Mouse (Mus musculus) embryonic fibroblast, embryonic 13.5 days (primary cell): ENCODE results near the gene Adgrf1. TPM values are rescaled to one million over a fixed set of nuclear protein-coding genes. Genes with fewer than 3 reads are reported as not detected.
A peak's percentile ranks its signal among the peaks of the same experiment; 100 is the strongest.
"Not testable (repeated sequence)": the region's sequence is repeated elsewhere in the genome, so short reads cannot be mapped to it uniquely, and the experiment has no call there.

ENCODE experiments used
- H3K27ac ChIP-seq: 2 replicates; pipeline ENCODE4 v1.5.1; 2012; ENCODE audit warnings: low read length, control low read depth, inconsistent platforms; ENCODE audit not compliant: insufficient read depth
- H3K4me1 ChIP-seq: 2 replicates; pipeline ENCODE4 v1.6.1; 2011; ENCODE audit warnings: low read length; ENCODE audit not compliant: control insufficient read depth, insufficient read depth
- H3K4me3 ChIP-seq: 2 replicates; pipeline ENCODE4 v1.5.1; 2011; ENCODE audit warnings: mild to moderate bottlenecking, control low read depth, low read length; ENCODE audit not compliant: insufficient read depth
- CTCF ChIP-seq: IDR thresholded peaks from 2 replicates; pipeline ENCODE4 v1.5.1; 2011; ENCODE audit warnings: mild to moderate bottlenecking, control low read depth, low read length, moderate library complexity, borderline replicate concordance; ENCODE audit not compliant: insufficient read depth
- POLR2A ChIP-seq: IDR thresholded peaks from 2 replicates; pipeline ENCODE4 v1.6.1; 2011; ENCODE audit warnings: low read depth, mild to moderate bottlenecking, control low read depth, low read length, moderate library complexity
- polyA plus RNA-seq: library from polyadenylated mRNA; stranded (reverse); fragments of >200 nt; gene quantifications from 2 replicates; pipeline ENCODE4 v1.2.4, GENCODE M21; 2011; ENCODE audit warnings: low read depth; ENCODE audit not compliant: missing spikeins, insufficient read length

Adgrf1 gene
- polyA plus RNA-seq, 1 experiment, result not detected

DNA sequence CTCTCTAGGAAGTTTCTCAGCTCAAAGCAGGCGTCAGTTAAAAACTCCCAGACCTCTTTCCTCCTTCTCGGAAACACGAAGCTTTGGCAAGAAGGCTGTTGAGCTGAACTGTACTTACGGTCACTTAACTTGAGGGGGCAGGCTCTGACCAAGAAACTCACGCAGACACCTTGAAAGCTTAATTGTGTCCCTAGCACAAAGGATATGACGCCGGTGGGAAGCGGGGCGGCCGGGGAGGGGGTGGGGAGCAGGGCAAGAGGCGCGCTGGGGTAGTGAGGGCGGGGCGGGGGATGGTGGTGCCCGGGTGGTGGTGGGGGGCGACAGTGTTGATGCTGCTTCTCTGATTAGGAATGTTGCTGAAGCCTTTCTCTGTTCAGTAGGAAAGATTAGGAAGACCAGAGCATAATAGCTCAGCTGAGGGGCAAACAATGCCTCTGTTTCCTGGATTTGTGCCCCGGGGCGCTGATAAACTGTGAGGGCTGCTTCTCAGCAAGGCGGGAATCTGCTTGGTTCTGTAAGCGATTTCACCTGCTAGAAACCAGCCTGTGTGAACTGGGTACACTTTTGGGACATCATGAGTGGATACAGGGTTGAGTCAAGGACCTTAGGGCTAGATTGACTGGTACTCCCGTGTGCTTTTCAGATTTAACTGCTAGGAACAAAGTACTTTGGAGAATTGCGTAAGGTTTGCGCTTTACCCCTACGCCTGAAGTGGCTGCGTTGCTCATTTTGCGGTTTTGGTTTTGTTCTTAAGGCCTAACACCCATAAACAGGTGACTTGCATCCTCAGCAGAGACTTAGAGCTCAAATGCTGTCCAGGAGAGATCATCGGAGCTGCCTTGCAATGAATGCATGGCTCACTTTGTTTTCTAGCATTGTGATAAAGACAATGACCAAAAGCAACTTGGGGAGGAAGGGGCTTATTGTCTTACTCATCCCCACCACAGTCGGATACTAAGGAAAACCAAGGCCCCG lies 56.9 kb downstream of the Adgrf1 start:
- no peak overlapping the region for H3K4me3 ChIP-seq
- TF ChIP-seq POLR2A, result no peak
- TF ChIP-seq CTCF, result 0 out of 2 replicates have a peak, but pooled peaks have one; percentile 10
- no peaks in the 10 kb centered on the region for H3K4me1 ChIP-seq
- no peak overlapping the region for H3K27ac ChIP-seq

DNA sequence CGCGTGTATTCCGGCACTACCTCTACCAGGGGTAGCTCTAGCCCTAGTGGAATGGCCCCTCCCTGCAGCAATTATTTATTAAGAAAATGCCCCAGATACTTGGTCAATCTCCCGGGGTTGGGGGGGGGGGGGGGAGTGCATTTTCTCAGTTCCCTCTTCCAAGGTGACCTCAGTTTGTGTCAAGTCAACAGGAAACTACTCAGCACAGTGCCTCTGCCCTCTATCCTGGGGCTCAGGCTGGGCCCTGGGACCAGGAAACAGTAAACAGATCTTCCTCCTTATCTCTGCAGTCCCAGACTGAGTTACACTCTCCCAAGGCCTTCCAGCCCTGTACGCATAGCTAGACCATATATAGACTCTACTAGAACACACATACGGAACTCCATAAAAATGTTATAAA lies 57.7 kb downstream of the Adgrf1 start:
- TF ChIP-seq POLR2A, result no peak
- peaks cover 4% of the 10 kb centered on the region; the same call in 1 of the 2 replicates for H3K4me1 ChIP-seq
- H3K4me3 ChIP-seq, result no peak overlapping the region
- no peak overlapping the region for H3K27ac ChIP-seq

DNA sequence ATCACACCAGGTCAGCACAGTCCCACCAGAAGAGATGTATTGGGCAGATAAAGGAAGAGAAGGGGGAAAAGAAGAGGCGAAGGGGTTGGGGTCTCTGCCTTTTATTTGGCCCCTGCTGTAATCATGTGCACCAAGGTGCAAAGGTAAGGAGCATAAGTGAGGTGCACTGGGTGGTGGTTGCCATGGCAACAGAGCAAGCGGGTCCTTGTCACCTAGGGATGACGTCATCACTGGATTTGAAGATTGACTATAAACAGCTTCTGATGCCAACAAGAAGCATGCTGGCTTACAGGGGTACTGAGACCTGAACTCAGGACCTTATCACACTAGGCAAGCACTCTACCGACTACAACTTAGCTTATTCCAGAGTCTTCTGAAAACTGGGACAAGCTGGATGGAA lies 59.1 kb downstream of the Adgrf1 start:
- no peak overlapping the region for H3K27ac ChIP-seq
- no peak for TF ChIP-seq POLR2A
- TF ChIP-seq CTCF, result no peak
- H3K4me1 ChIP-seq, result peaks cover 4% of the 10 kb centered on the region; the same call in 1 of the 2 replicates
- H3K4me3 ChIP-seq, result no peak overlapping the region

DNA sequence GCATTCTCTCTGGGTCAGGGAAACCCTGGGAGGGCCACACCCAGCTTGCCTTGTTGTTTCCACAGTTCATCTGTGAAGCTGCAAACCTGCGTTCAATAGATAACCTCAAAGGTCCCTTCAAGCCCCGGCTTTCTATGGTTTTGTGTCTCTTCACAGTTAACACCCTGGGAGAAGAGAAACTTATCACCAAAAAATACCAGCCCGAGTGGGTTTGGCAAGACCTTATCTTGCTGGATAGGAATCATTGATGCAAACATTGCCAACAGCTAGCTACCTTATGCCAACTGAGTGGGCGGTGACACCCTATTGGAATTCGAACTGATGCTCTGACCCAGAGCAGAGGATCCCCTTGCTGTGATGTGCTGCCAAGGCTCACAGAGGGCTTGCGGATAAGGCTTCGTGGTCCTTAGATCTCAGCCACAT lies 59.6 kb downstream of the Adgrf1 start:
- no peak overlapping the region for H3K4me3 ChIP-seq
- TF ChIP-seq CTCF (no peak), POLR2A (no peak)
- H3K27ac ChIP-seq, result no peak overlapping the region
- peaks cover 4% of the 10 kb centered on the region; the same call in 1 of the 2 replicates for H3K4me1 ChIP-seq

DNA sequence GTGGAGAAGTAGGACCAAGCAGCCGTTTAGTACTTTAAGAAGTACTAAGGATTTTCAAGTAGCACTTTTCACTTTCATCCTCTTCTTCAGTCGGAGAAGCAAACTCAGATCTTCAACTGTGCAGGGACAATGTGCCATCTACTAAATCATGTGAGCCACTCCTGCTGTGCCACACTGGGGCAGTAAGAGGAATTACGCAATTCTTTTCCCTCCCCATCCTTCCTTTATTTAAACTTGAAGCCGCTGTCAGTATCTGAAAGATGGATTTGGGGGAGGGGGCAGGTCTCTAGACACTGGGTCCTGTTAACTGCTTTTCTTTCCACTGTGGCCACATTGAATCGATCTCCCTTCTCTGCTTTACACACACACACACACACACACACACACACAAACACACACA lies 62.6 kb downstream of the Adgrf1 start:
- Histone ChIP-seq H3K4me3 (no peak overlapping the region), H3K4me1 (peaks cover 4% of the 10 kb centered on the region; the same call in 1 of the 2 replicates), H3K27ac (no peak overlapping the region)
- TF ChIP-seq POLR2A (no peak), CTCF (no peak)

DNA sequence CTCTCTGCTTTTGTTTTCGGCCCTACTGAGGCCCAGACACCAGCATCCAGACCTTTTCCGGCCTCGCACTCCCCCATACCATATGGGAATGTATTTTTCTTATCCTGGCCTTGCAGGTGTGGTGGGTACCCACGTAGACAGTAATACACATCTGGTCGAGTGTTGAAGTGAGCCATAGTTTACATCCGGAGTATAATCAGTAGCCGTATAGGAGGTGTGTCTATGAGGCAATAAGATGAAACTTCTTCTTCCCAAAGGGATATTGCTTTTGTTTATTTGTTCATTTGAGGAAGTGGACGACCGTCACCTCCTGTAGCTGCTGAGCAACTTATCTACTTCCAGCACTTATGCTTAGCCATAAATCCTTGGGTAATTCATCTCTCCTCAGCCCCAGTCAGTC lies 63.9 kb downstream of the Adgrf1 start:
- Histone ChIP-seq H3K4me3 (no peak overlapping the region), H3K4me1 (peaks cover 4% of the 10 kb centered on the region; the same call in 1 of the 2 replicates), H3K27ac (no peak overlapping the region)
- TF ChIP-seq CTCF, result no peak
- no peak for TF ChIP-seq POLR2A

DNA sequence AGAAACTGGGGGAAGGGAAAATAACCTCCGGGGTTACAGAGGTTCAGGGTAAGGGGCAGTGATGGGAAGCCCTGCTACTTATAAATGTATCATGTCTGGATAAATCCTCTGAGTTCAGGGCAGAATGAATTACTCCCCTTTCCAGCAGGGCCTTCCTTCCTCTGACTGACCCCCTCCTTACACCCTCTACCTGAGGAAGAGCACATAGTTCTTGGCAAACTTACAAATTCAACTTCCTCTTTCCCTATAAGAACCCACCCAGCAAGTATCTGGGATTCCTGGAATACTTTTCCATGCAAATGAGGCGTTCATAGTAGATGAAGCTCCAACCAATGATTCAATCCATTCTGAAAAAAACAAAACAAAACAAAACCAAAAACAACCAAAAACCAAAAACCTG lies 67.5 kb downstream of the Adgrf1 start:
- Histone ChIP-seq H3K27ac (no peak overlapping the region), H3K4me3 (no peak overlapping the region), H3K4me1 (no peaks in the 10 kb centered on the region; the same call in 1 of the 2 replicates)
- no peak for TF ChIP-seq CTCF
- no peak for TF ChIP-seq POLR2A

DNA sequence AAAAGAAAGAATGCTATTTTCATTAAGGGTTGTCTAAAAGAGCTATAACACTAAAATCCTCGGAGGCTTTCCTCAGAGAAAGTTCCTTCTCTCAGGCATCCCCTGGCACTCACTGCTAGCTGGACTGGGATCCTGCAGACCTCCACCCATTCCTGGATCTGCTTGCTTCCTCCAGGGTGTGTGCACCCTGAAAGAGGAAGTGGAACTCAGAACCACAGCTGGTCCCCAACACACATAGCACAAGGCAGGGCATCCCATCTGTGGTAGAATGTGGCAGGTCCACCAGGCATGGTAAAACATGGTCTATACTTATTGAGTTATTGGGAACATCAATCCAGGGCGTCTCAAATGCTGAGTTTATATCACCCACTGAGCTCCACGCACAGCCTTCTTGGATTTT lies 68.2 kb downstream of the Adgrf1 start:
- Histone ChIP-seq H3K4me3 (no peak overlapping the region), H3K27ac (no peak overlapping the region), H3K4me1 (no peaks in the 10 kb centered on the region)
- TF ChIP-seq POLR2A, result no peak
- no peak for TF ChIP-seq CTCF

DNA sequence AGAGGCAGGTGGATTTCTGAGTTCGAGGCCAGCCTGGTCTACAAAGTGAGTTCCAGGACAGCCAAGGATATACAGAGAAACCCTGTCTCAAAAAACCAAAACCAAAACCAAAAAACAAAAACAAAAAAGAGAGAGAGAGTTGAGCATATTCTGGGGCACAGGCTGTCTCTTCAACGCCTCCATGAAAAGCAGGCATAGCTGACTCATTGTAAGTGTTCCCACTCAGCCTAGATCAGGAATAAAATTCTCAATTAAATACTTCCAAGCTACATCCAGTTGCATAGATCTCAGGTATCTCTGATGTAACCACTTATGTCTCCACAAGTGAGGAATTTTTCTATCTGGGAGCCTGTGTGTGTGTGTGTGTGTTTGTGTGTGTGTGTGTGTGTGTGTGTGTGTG lies 76.4 kb downstream of the Adgrf1 start:
- not testable (repeated sequence) for H3K4me1 ChIP-seq, H3K27ac ChIP-seq, H3K4me3 ChIP-seq

DNA sequence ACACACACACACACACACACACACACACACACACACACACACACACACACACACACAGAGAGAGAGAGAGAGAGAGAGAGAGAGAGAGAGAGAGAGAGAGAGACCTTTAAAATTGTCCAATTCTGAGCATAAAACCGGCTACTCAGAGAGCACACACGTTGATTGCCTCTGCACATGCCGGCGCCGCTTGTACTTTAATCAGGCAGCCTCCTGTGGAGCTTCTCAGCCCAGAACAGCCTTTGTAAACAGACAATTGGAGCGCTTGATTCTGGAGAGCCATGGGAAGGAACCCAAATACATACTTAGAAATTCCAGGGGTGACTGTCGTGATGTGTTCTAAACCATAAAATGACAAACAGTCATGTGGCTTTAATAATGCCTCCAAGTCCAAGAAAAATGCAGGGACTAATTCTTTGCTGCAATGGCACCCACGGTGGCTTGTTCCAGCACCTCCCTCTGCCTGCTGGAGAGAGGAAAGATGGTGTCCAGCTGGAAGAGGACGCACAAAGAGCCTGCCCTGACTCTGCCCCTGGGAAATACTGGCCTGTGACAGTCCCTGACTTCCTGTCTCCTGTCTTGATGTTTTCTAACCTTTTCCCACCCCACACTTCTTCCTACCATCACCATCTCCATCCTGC lies 87.9 kb downstream of the Adgrf1 start:
- H3K4me3 ChIP-seq, result no peak overlapping the region
- H3K4me1 ChIP-seq, result peaks cover 2% of the 10 kb centered on the region; the same call in 1 of the 2 replicates
- no peak overlapping the region for H3K27ac ChIP-seq
- TF ChIP-seq CTCF (no peak), POLR2A (no peak)
